Mouse (Mus musculus): ENCODE results near the gene Hipk2. TPM values are rescaled to one million over a fixed set of nuclear protein-coding genes. Genes with fewer than 3 reads are reported as not detected.

Hipk2 gene
- polyA plus RNA-seq, 1 experiment from 2014 or later: 38.4 TPM

DNA sequence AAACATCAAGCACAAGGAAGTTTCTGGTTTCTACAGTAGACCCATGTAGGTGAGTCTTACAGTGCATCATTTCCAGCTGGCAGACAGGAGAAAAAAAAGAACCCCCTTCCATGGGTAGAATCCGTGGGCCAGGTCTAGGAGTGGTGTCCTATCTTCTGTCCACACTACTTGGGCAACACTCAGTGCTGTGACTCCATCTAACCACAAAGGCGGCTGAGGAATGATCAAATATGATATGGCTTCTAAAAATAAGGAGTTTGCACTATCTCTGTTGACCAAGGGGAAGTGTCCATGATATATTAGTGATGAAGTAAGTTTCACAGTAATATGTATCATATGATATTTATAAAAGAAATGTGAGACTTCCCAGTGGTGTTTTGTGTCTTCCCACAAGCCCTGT, 16.1 kb upstream of the Hipk2 start:
- no peak for ATAC-seq (ENCODE audit: low FRiP score)
- Histone ChIP-seq H3K4me3 (ENCODE audit: low read depth, low read length) (no peak overlapping the region), H3K27me3 (ENCODE audit: control insufficient read depth, insufficient read depth, low read length) (no peaks in the 10 kb centered on the region), H3K36me3 (ENCODE audit: control insufficient read depth, insufficient read depth, low read length) (no peaks in the 10 kb centered on the region), H3K9me3 (ENCODE audit: control insufficient read depth, low read length) (no peaks in the 10 kb centered on the region), H3K4me1 (replicated peaks; ENCODE audit: control insufficient read depth, insufficient read depth, low read length) (no peaks in the 10 kb centered on the region), H3K9ac (ENCODE audit: low read depth, low read length) (no peak overlapping the region), H3K4me2 (replicated peaks; ENCODE audit: low read depth, low read length) (no peak overlapping the region), H3K27ac (ENCODE audit: low read depth, low read length) (no peak overlapping the region)
- 82% methylated on average over 2 of the region's 2 CpGs for WGBS
- no peak for DNase-seq (ENCODE audit: low spot score)

- H3K4me1 ChIP-seq (replicated peaks; ENCODE audit: control insufficient read depth, insufficient read depth, low read length): no peaks in the 10 kb centered on the region
- ATAC-seq (ENCODE audit: low FRiP score): no peak
- no peak overlapping the region for H3K27ac ChIP-seq (ENCODE audit: low read depth, low read length)
- no peaks in the 10 kb centered on the region for H3K9me3 ChIP-seq (ENCODE audit: control insufficient read depth, low read length)
- H3K36me3 ChIP-seq (ENCODE audit: control insufficient read depth, insufficient read depth, low read length): no peaks in the 10 kb centered on the region
- H3K4me3 ChIP-seq (ENCODE audit: low read depth, low read length): no peak overlapping the region
- DNase-seq (ENCODE audit: low spot score): no peak
- H3K4me2 ChIP-seq (replicated peaks; ENCODE audit: low read depth, low read length): no peak overlapping the region
- H3K27me3 ChIP-seq (ENCODE audit: control insufficient read depth, insufficient read depth, low read length): no peaks in the 10 kb centered on the region
- 80% methylated on average over 6 of the region's 6 CpGs for WGBS
- no peak overlapping the region for H3K9ac ChIP-seq (ENCODE audit: low read depth, low read length)
These were observed 13.2 kb upstream of the Hipk2 start for GRCm38 (mm10) chr6:38889156-38889555.

DNA sequence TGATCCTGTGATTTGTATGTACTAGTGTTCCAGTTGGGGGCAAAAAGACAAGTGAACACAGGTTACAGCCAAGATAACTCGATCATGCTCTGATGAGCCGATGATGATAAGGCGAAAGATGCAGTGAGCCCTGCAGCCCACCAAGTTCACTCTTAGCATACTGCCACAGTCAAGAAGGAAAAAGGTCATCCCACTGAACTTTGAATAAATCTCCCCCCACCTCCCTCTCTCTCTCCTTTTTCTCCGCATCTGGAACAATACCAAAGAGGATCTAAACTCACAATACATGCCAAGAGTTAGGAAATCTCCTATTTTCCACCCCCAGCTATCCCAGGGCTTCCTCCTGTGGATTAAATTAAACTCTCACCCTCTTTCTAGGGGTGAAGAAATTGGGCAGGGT, 11.5 kb upstream of the Hipk2 start:
- Histone ChIP-seq H3K9ac (ENCODE audit: low read depth, low read length) (no peak overlapping the region), H3K36me3 (ENCODE audit: control insufficient read depth, insufficient read depth, low read length) (no peaks in the 10 kb centered on the region), H3K27ac (ENCODE audit: low read depth, low read length) (no peak overlapping the region), H3K4me2 (replicated peaks; ENCODE audit: low read depth, low read length) (no peak overlapping the region), H3K27me3 (ENCODE audit: control insufficient read depth, insufficient read depth, low read length) (no peaks in the 10 kb centered on the region), H3K4me3 (ENCODE audit: low read depth, low read length) (no peak overlapping the region), H3K4me1 (replicated peaks; ENCODE audit: control insufficient read depth, insufficient read depth, low read length) (no peaks in the 10 kb centered on the region), H3K9me3 (ENCODE audit: control insufficient read depth, low read length) (no peaks in the 10 kb centered on the region)
- ATAC-seq (ENCODE audit: low FRiP score): no peak
- WGBS: 85% methylated on average over 4 of the region's 4 CpGs
- DNase-seq (ENCODE audit: low spot score): no peak

- H3K9me3 ChIP-seq (ENCODE audit: control insufficient read depth, low read length): no peaks in the 10 kb centered on the region
- DNase-seq (ENCODE audit: low spot score): no peak
- H3K36me3 ChIP-seq (ENCODE audit: control insufficient read depth, insufficient read depth, low read length): no peaks in the 10 kb centered on the region
- H3K9ac ChIP-seq (ENCODE audit: low read depth, low read length): no peak overlapping the region
- 83% methylated on average over 1 of the region's 1 CpGs for WGBS
- no peaks in the 10 kb centered on the region for H3K4me1 ChIP-seq (replicated peaks; ENCODE audit: control insufficient read depth, insufficient read depth, low read length)
- ATAC-seq (ENCODE audit: low FRiP score): no peak
- no peaks in the 10 kb centered on the region for H3K27me3 ChIP-seq (ENCODE audit: control insufficient read depth, insufficient read depth, low read length)
- H3K4me2 ChIP-seq (replicated peaks; ENCODE audit: low read depth, low read length): no peak overlapping the region
- H3K27ac ChIP-seq (ENCODE audit: low read depth, low read length): no peak overlapping the region
- H3K4me3 ChIP-seq (ENCODE audit: low read depth, low read length): no peak overlapping the region
These were observed 9.2 kb upstream of the Hipk2 start for GRCm38 (mm10) chr6:38885132-38885531.

DNA sequence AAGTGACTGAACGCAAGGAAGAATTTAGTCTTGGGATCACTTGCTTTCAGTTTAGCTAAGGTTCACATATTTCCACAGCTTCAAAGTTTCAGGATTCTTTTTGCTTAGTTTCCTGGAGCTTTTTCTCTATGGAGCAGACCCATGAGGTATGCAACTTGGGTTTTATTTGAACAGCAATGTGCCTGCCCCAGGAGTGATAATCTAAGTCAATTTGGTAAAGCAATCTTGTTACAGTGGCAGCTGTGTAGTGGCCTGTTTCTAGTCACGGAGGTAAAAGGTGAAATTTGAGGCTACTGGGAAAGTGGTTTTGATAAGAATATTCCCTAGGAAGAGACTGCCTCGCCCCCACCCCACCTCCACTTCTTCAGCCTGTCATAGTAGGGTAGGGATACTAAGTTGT, 8.5 kb upstream of the Hipk2 start:
- no peak overlapping the region for H3K9ac ChIP-seq (ENCODE audit: low read depth, low read length)
- ATAC-seq (ENCODE audit: low FRiP score): no peak
- no peak for DNase-seq (ENCODE audit: low spot score)
- H3K36me3 ChIP-seq (ENCODE audit: control insufficient read depth, insufficient read depth, low read length): no peaks in the 10 kb centered on the region
- 74% methylated on average over 3 of the region's 3 CpGs for WGBS
- H3K27me3 ChIP-seq (ENCODE audit: control insufficient read depth, insufficient read depth, low read length): no peaks in the 10 kb centered on the region
- no peaks in the 10 kb centered on the region for H3K9me3 ChIP-seq (ENCODE audit: control insufficient read depth, low read length)
- H3K27ac ChIP-seq (ENCODE audit: low read depth, low read length): no peak overlapping the region
- no peak overlapping the region for H3K4me3 ChIP-seq (ENCODE audit: low read depth, low read length)
- H3K4me1 ChIP-seq (replicated peaks; ENCODE audit: control insufficient read depth, insufficient read depth, low read length): no peaks in the 10 kb centered on the region
- H3K4me2 ChIP-seq (replicated peaks; ENCODE audit: low read depth, low read length): no peak overlapping the region

DNA sequence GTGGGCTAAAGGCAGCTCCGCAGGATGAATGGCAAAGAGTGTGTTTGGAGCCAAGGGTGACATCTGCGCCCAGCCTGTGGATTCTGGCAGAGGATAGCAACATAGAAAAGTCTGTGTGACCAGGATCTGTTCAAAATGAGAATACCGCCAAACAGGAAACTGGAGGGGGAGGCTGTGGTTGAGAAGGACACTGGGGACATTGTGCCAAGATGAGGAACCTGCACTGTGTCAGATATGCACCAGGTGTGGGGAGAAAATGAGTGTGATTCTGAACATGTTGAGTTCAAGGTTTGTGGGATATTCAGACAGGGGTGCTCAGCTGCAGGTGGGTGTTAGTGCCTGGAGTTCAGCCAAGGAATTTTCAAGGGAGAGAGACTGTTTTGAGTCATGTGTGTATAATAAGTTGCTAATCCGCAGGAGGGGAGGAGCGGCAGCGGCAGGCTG, 6.8 kb upstream of the Hipk2 start:
- H3K36me3 ChIP-seq (ENCODE audit: control insufficient read depth, insufficient read depth, low read length): no peaks in the 10 kb centered on the region
- no peaks in the 10 kb centered on the region for H3K27me3 ChIP-seq (ENCODE audit: control insufficient read depth, insufficient read depth, low read length)
- DNase-seq (ENCODE audit: low spot score) (no peak), ATAC-seq (ENCODE audit: low FRiP score) (no peak)
- no peaks in the 10 kb centered on the region for H3K4me1 ChIP-seq (replicated peaks; ENCODE audit: control insufficient read depth, insufficient read depth, low read length)
- WGBS: 69% methylated on average over 6 of the region's 6 CpGs
- no peak overlapping the region for H3K4me2 ChIP-seq (replicated peaks; ENCODE audit: low read depth, low read length)
- no peak overlapping the region for H3K4me3 ChIP-seq (ENCODE audit: low read depth, low read length)
- no peak overlapping the region for H3K27ac ChIP-seq (ENCODE audit: low read depth, low read length)
- no peaks in the 10 kb centered on the region for H3K9me3 ChIP-seq (ENCODE audit: control insufficient read depth, low read length)
- no peak overlapping the region for H3K9ac ChIP-seq (ENCODE audit: low read depth, low read length)

DNA sequence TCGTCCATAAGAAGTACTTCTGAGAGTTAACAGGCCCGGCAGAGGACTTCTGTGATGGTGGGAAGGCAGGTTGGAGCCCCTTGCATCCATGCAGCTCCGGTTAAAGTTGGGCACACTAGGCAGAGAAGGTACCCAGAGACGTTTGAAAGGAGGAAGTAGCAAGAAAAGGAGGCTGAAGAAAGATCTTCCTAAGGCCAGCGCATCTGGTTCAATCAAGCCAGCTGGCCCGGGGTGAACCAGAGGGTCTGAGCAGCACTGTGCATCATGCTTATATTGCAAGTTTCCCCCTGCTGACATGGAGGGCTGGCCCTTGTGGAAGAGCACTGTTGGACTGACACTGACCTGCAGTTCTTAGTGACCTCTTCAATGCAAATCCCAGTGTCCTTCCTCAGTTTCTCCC, 6.0 kb upstream of the Hipk2 start:
- no peak overlapping the region for H3K27ac ChIP-seq (ENCODE audit: low read depth, low read length)
- H3K27me3 ChIP-seq (ENCODE audit: control insufficient read depth, insufficient read depth, low read length): no peaks in the 10 kb centered on the region
- WGBS: 67% methylated on average over 6 of the region's 6 CpGs
- H3K4me3 ChIP-seq (ENCODE audit: low read depth, low read length): no peak overlapping the region
- no peaks in the 10 kb centered on the region for H3K9me3 ChIP-seq (ENCODE audit: control insufficient read depth, low read length)
- no peaks in the 10 kb centered on the region for H3K4me1 ChIP-seq (replicated peaks; ENCODE audit: control insufficient read depth, insufficient read depth, low read length)
- no peak overlapping the region for H3K9ac ChIP-seq (ENCODE audit: low read depth, low read length)
- DNase-seq (ENCODE audit: low spot score) (no peak), ATAC-seq (ENCODE audit: low FRiP score) (no peak)
- H3K4me2 ChIP-seq (replicated peaks; ENCODE audit: low read depth, low read length): no peak overlapping the region
- no peaks in the 10 kb centered on the region for H3K36me3 ChIP-seq (ENCODE audit: control insufficient read depth, insufficient read depth, low read length)

GRCm38 (mm10) chr6:38881468-38881867, 5.5 kb upstream of the Hipk2 start:
- Histone ChIP-seq H3K36me3 (ENCODE audit: control insufficient read depth, insufficient read depth, low read length) (no peaks in the 10 kb centered on the region), H3K27me3 (ENCODE audit: control insufficient read depth, insufficient read depth, low read length) (no peaks in the 10 kb centered on the region), H3K9me3 (ENCODE audit: control insufficient read depth, low read length) (no peaks in the 10 kb centered on the region), H3K4me1 (replicated peaks; ENCODE audit: control insufficient read depth, insufficient read depth, low read length) (no peaks in the 10 kb centered on the region), H3K9ac (ENCODE audit: low read depth, low read length) (no peak overlapping the region), H3K27ac (ENCODE audit: low read depth, low read length) (no peak overlapping the region), H3K4me3 (ENCODE audit: low read depth, low read length) (no peak overlapping the region), H3K4me2 (replicated peaks; ENCODE audit: low read depth, low read length) (no peak overlapping the region)
- 74% methylated on average over 2 of the region's 2 CpGs for WGBS
- no peak for DNase-seq (ENCODE audit: low spot score)
- ATAC-seq (ENCODE audit: low FRiP score): no peak

DNA sequence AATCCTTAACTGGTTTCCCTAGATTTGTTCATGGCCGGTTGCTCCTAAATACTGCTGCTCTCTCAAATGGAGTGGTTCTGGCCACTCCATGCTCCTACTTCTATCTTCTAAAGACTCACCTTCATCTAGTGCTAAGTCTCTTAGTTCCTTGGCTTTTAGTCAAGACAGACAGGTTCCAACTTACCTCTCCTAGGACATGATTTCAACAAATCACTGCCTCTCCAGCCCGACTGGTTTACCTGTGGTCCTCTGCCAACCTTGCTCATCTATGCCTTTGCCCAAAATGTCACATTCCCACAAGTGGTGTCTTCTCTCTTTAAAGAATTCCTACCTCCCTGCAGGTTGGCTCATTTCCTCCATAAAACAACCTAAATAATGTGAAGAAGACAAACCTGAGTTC, 1.7 kb upstream of the Hipk2 start:
- no peaks in the 10 kb centered on the region for H3K36me3 ChIP-seq (ENCODE audit: control insufficient read depth, insufficient read depth, low read length)
- 81% methylated on average over 2 of the region's 2 CpGs for WGBS
- H3K4me3 ChIP-seq (ENCODE audit: low read depth, low read length): no peak overlapping the region
- no peak for ATAC-seq (ENCODE audit: low FRiP score)
- no peaks in the 10 kb centered on the region for H3K27me3 ChIP-seq (ENCODE audit: control insufficient read depth, insufficient read depth, low read length)
- no peaks in the 10 kb centered on the region for H3K9me3 ChIP-seq (ENCODE audit: control insufficient read depth, low read length)
- H3K27ac ChIP-seq (ENCODE audit: low read depth, low read length): no peak overlapping the region
- H3K4me2 ChIP-seq (replicated peaks; ENCODE audit: low read depth, low read length): no peak overlapping the region
- 0 out of 2 replicates have a peak, but pooled peaks cover 2% of the 10 kb centered on the region for H3K4me1 ChIP-seq (replicated peaks; ENCODE audit: control insufficient read depth, insufficient read depth, low read length)
- no peak for DNase-seq (ENCODE audit: low spot score)
- H3K9ac ChIP-seq (ENCODE audit: low read depth, low read length): no peak overlapping the region
